Mouse (Mus musculus) cerebellum, adult 11-12 months (tissue): Measurements from ENCODE around the gene Kmt2d.

ENCODE experiments used
- DNase-seq: peaks from one replicate; pipeline ENCODE4 v3.0.0; 2022

Gene Kmt2d

GRCm38 (mm10) chr15:98886667-98887387 lies 15.8 kb upstream of the Kmt2d start:
- DNase-seq = no peak

- no peak for DNase-seq
Measured at GRCm38 (mm10) chr15:98884106-98884505, 13.1 kb upstream of the Kmt2d start.

- no peak for DNase-seq
Measured at GRCm38 (mm10) chr15:98883661-98884060, 12.7 kb upstream of the Kmt2d start.

GRCm38 (mm10) chr15:98881656-98882008 lies 10.6 kb upstream of the Kmt2d start:
- no peak for DNase-seq

GRCm38 (mm10) chr15:98880978-98881655 lies 10.1 kb upstream of the Kmt2d start:
- DNase-seq = peak; percentile 97

- no peak for DNase-seq
Measured at GRCm38 (mm10) chr15:98877331-98877730, 6.3 kb upstream of the Kmt2d start.

GRCm38 (mm10) chr15:98871916-98872888 lies 1.2 kb upstream of the Kmt2d start:
- peak; percentile 93 for DNase-seq

- peak; percentile 77 for DNase-seq
Measured at GRCm38 (mm10) chr15:98870179-98871069, 580 bp downstream of the Kmt2d start.

GRCm38 (mm10) chr15:98869342-98870178 lies 1.4 kb downstream of the Kmt2d start:
- no peak for DNase-seq

- DNase-seq = no peak
Measured at GRCm38 (mm10) chr15:98868346-98869063, 2.5 kb downstream of the Kmt2d start.

- no peak for DNase-seq
Measured at GRCm38 (mm10) chr15:98867321-98867720, 3.7 kb downstream of the Kmt2d start.

- no peak for DNase-seq
Measured at GRCm38 (mm10) chr15:98866501-98866900, 4.5 kb downstream of the Kmt2d start.

GRCm38 (mm10) chr15:98865771-98866170 lies 5.2 kb downstream of the Kmt2d start:
- DNase-seq = no peak

- no peak for DNase-seq
Measured at GRCm38 (mm10) chr15:98864951-98865350, 6.1 kb downstream of the Kmt2d start.

GRCm38 (mm10) chr15:98863451-98863958 lies 7.5 kb downstream of the Kmt2d start:
- DNase-seq = no peak

GRCm38 (mm10) chr15:98861701-98862410 lies 9.1 kb downstream of the Kmt2d start:
- DNase-seq = no peak

GRCm38 (mm10) chr15:98860921-98861320 lies 10.1 kb downstream of the Kmt2d start:
- no peak for DNase-seq

GRCm38 (mm10) chr15:98859319-98860043 lies 11.5 kb downstream of the Kmt2d start:
- no peak for DNase-seq

- no peak for DNase-seq
Measured at GRCm38 (mm10) chr15:98854214-98854613, 16.8 kb downstream of the Kmt2d start.
